In genomic region chr7:25690051-25690450, GRCm38 (mm10) we compare ENCODE assay signal across 8 mouse cellular contexts. TPM values are rescaled to one million over a fixed set of nuclear protein-coding genes. Genes with fewer than 3 reads are reported as not detected.
DNase-seq lines count a peak whose midpoint lies in the region; ATAC-seq and TF ChIP-seq lines count a peak whose summit lies in the region.

No protein-coding gene starts in this region.

- WGBS in kidney, embryonic 14.5 days: 23% methylated on average over 5 of the region's 5 CpGs
- 34% methylated on average over 5 of the region's 5 CpGs for whole genome bisulfite sequencing in embryonic facial prominence, embryonic 15.5 days
- WGBS in liver, embryonic 13.5 days (ENCODE audit: insufficient replicate concordance): 14% methylated on average over 5 of the region's 5 CpGs

- no peak for DNase-seq in kidney, postnatal 14 days
- DNase-seq in G1E (ENCODE audit: low spot score): no peak
- DNase-seq in liver, embryonic 13.5 days: no peak
- DNase-seq in adrenal gland, postnatal 4 days (ENCODE audit: low spot score in 2 of 2): no peak
- no peak for DNase-seq in kidney, adult 9 months
- no peak for DNase-seq in gastrocnemius, postnatal 10 days

- H3K4me2 ChIP-seq in kidney, embryonic 14.5 days (replicated peaks; ENCODE audit: low read depth, low read length): peak overlapping the region; percentile 94
- H3K4me2 ChIP-seq in embryonic facial prominence, embryonic 15.5 days (replicated peaks): peak overlapping the region; percentile 94
- H3K4me2 ChIP-seq in liver, embryonic 13.5 days: peak overlapping the region; percentile 99

- H3K4me1 ChIP-seq in kidney, embryonic 14.5 days (ENCODE audit: control insufficient read depth, insufficient read depth, low read length): peaks cover 18% of the 10 kb centered on the region
- peaks cover 66% of the 10 kb centered on the region for H3K4me1 ChIP-seq in G1E (ENCODE audit: insufficient read depth, low read depth, low read length)
- H3K4me1 ChIP-seq in embryonic facial prominence, embryonic 15.5 days: peaks cover 43% of the 10 kb centered on the region
- H3K4me1 ChIP-seq in liver, embryonic 13.5 days (replicated peaks): peaks cover 76% of the 10 kb centered on the region

- no peak for ATAC-seq in kidney, embryonic 14.5 days (ENCODE audit: low FRiP score, low TSS enrichment)
- no peak for ATAC-seq in G1E (ENCODE audit: extremely low read depth, insufficient number of reproducible peaks, low FRiP score, poor library complexity, severe bottlenecking)
- no peak for ATAC-seq in embryonic facial prominence, embryonic 15.5 days (ENCODE audit: insufficient number of reproducible peaks, low FRiP score, low TSS enrichment, low read depth)
- no peak for ATAC-seq in liver, embryonic 13.5 days (ENCODE audit: low read depth)

- TF ChIP-seq CTCF in G1E (IDR thresholded peaks at IDR 0.05; ENCODE audit: low read depth, low read length): no peak

- peak overlapping the region; percentile 59; the same call in 1 of the 2 replicates for H3K4me3 ChIP-seq in kidney, embryonic 14.5 days (ENCODE audit: low read length)
- peak overlapping the region; percentile 95 for H3K4me3 ChIP-seq in G1E (ENCODE audit: low read depth, low read length)
- H3K4me3 ChIP-seq in embryonic facial prominence, embryonic 15.5 days (replicated peaks): peak overlapping the region; percentile 67
- peak overlapping the region; percentile 82 for H3K4me3 ChIP-seq in liver, embryonic 13.5 days (replicated peaks)

- H3K9ac ChIP-seq in kidney, embryonic 14.5 days (ENCODE audit: low read depth, low read length): peak overlapping the region; percentile 34; the same call in 1 of the 2 replicates
- H3K9ac ChIP-seq in embryonic facial prominence, embryonic 15.5 days: no peak overlapping the region
- H3K9ac ChIP-seq in liver, embryonic 13.5 days: peak overlapping the region; percentile 90

- no peaks in the 10 kb centered on the region for H3K36me3 ChIP-seq in kidney, embryonic 14.5 days (ENCODE audit: control insufficient read depth, insufficient read depth, low read length)
- peaks cover 75% of the 10 kb centered on the region for H3K36me3 ChIP-seq in G1E (replicated peaks)
- 0 out of 2 replicates have a peak, but pooled peaks cover 3% of the 10 kb centered on the region for H3K36me3 ChIP-seq in embryonic facial prominence, embryonic 15.5 days
- peaks cover 33% of the 10 kb centered on the region for H3K36me3 ChIP-seq in liver, embryonic 13.5 days

- H3K27ac ChIP-seq in kidney, embryonic 14.5 days (ENCODE audit: low read depth, low read length): no peak overlapping the region
- no peak overlapping the region for H3K27ac ChIP-seq in embryonic facial prominence, embryonic 15.5 days (replicated peaks)
- peak overlapping the region; percentile 92 for H3K27ac ChIP-seq in liver, embryonic 13.5 days

- H3K9me3 ChIP-seq in kidney, embryonic 14.5 days (ENCODE audit: control insufficient read depth, low read length): no peaks in the 10 kb centered on the region
- no peaks in the 10 kb centered on the region for H3K9me3 ChIP-seq in G1E (replicated peaks)
- H3K9me3 ChIP-seq in embryonic facial prominence, embryonic 15.5 days (replicated peaks): no peaks in the 10 kb centered on the region
- no peaks in the 10 kb centered on the region for H3K9me3 ChIP-seq in liver, embryonic 13.5 days (replicated peaks)

- peaks cover 20% of the 10 kb centered on the region for H3K27me3 ChIP-seq in kidney, embryonic 14.5 days (ENCODE audit: control insufficient read depth, insufficient read depth, low read length)
- no peaks in the 10 kb centered on the region for H3K27me3 ChIP-seq in G1E (ENCODE audit: insufficient read depth, low read length)
- H3K27me3 ChIP-seq in embryonic facial prominence, embryonic 15.5 days: peaks cover 25% of the 10 kb centered on the region
- H3K27me3 ChIP-seq in liver, embryonic 13.5 days: no peaks in the 10 kb centered on the region

RNA-seq across cellular contexts. Expression of gene Tgfb1, which starts 3.2 kb away (rescaled TPM):
- 3.8 and 5.1 TPM in 2 replicates for polyA plus RNA-seq in kidney, embryonic 14.5 days (2014; fragmentation: Nextera tagmentation; extraction: Ambion mirVana)
- total RNA-seq in G1E (2014; fragmentation: Nextera tagmentation) (390 and 397 TPM in 2 replicates), G1E (2017) (40.8 TPM in 2 replicates)
- polyA plus RNA-seq in G1E (2012): 1,473 and 1,799 TPM in 2 replicates
- polyA plus RNA-seq in embryonic facial prominence, embryonic 15.5 days (2015; fragmentation: Nextera tagmentation; extraction: Ambion mirVana): 4.3 and 4.8 TPM in 2 replicates
- polyA plus RNA-seq in liver, embryonic 13.5 days (2015; fragmentation: Nextera tagmentation; extraction: Ambion mirVana): 6.1 and 6.9 TPM in 2 replicates
- 10 to 100 TPM; 47.3 to 48.9 TPM for total RNA-seq in adrenal gland, postnatal 4 days (2021)
- 10 to 100 TPM; 15.2 to 25.6 TPM for total RNA-seq in gastrocnemius, postnatal 10 days (2021)

RNA-seq across cellular contexts. Expression of gene B9d2, which starts 9.5 kb away (rescaled TPM):
- polyA plus RNA-seq in kidney, embryonic 14.5 days (2014; fragmentation: Nextera tagmentation; extraction: Ambion mirVana): 33.6 and 36.5 TPM in 2 replicates
- total RNA-seq in G1E (2014; fragmentation: Nextera tagmentation): 21.1 and 26.3 TPM in 2 replicates
- 49.8 and 65.1 TPM in 2 replicates for total RNA-seq in G1E (2017)
- 119 and 131 TPM in 2 replicates for polyA plus RNA-seq in G1E (2012)
- polyA plus RNA-seq in embryonic facial prominence, embryonic 15.5 days (2015; fragmentation: Nextera tagmentation; extraction: Ambion mirVana): 29.0 and 31.3 TPM in 2 replicates
- 21.8 and 25.1 TPM in 2 replicates for polyA plus RNA-seq in liver, embryonic 13.5 days (2015; fragmentation: Nextera tagmentation; extraction: Ambion mirVana)
- 10 to 100 TPM; 21.5 to 24.1 TPM for total RNA-seq in adrenal gland, postnatal 4 days (2021)
- 10 to 100 TPM; 10.5 to 10.9 TPM for total RNA-seq in gastrocnemius, postnatal 10 days (2021)

RNA-seq across cellular contexts. Expression of gene Tmem91, which starts 15.1 kb away (rescaled TPM):
- 1.8 and 2.5 TPM in 2 replicates for polyA plus RNA-seq in kidney, embryonic 14.5 days (2014; fragmentation: Nextera tagmentation; extraction: Ambion mirVana)
- total RNA-seq in G1E (2014; fragmentation: Nextera tagmentation) (8.6 TPM in 1 of 2 replicates, not detected in the other), G1E (2017) (1.3 and 2.2 TPM in 2 replicates)
- polyA plus RNA-seq in G1E (2012): 3.6 TPM in 2 replicates
- polyA plus RNA-seq in embryonic facial prominence, embryonic 15.5 days (2015; fragmentation: Nextera tagmentation; extraction: Ambion mirVana): 3.2 and 3.4 TPM in 2 replicates
- 1.0 and 1.1 TPM in 2 replicates for polyA plus RNA-seq in liver, embryonic 13.5 days (2015; fragmentation: Nextera tagmentation; extraction: Ambion mirVana)
- total RNA-seq in adrenal gland, postnatal 4 days (2021): 1 to 10 TPM in 1 of 2 experiments, under 1 TPM in 1; 0.76 to 1.9 TPM
- under 1 TPM; 0.45 to 0.47 TPM for total RNA-seq in gastrocnemius, postnatal 10 days (2021)

RNA-seq across cellular contexts. Expression of gene Ccdc97, which starts 28.8 kb away (rescaled TPM):
- 24.8 and 32.4 TPM in 2 replicates for polyA plus RNA-seq in kidney, embryonic 14.5 days (2014; fragmentation: Nextera tagmentation; extraction: Ambion mirVana)
- total RNA-seq in G1E (2014; fragmentation: Nextera tagmentation) (41.2 and 52.8 TPM in 2 replicates), G1E (2017) (10.7 and 11.7 TPM in 2 replicates)
- polyA plus RNA-seq in G1E (2012): 63.1 and 65.3 TPM in 2 replicates
- 25.2 and 32.8 TPM in 2 replicates for polyA plus RNA-seq in embryonic facial prominence, embryonic 15.5 days (2015; fragmentation: Nextera tagmentation; extraction: Ambion mirVana)
- polyA plus RNA-seq in liver, embryonic 13.5 days (2015; fragmentation: Nextera tagmentation; extraction: Ambion mirVana): 8.8 and 10.7 TPM in 2 replicates
- 10 to 100 TPM; 49.4 to 51.5 TPM for total RNA-seq in adrenal gland, postnatal 4 days (2021)
- 10 to 100 TPM; 31.9 to 39.6 TPM for total RNA-seq in gastrocnemius, postnatal 10 days (2021)

RNA-seq across cellular contexts. Expression of gene Exosc5, which starts 31.1 kb away (rescaled TPM):
- 93.5 and 98.8 TPM in 2 replicates for polyA plus RNA-seq in kidney, embryonic 14.5 days (2014; fragmentation: Nextera tagmentation; extraction: Ambion mirVana)
- total RNA-seq in G1E (2014; fragmentation: Nextera tagmentation) (71.6 and 84.6 TPM in 2 replicates), G1E (2017) (51.4 and 55.4 TPM in 2 replicates)
- 367 and 471 TPM in 2 replicates for polyA plus RNA-seq in G1E (2012)
- 70.1 and 71.3 TPM in 2 replicates for polyA plus RNA-seq in embryonic facial prominence, embryonic 15.5 days (2015; fragmentation: Nextera tagmentation; extraction: Ambion mirVana)
- polyA plus RNA-seq in liver, embryonic 13.5 days (2015; fragmentation: Nextera tagmentation; extraction: Ambion mirVana): 62.3 and 68.8 TPM in 2 replicates
- total RNA-seq in adrenal gland, postnatal 4 days (2021): 10 to 100 TPM; 50.6 to 53.0 TPM
- 10 to 100 TPM; 23.6 to 26.0 TPM for total RNA-seq in gastrocnemius, postnatal 10 days (2021)

Comparison
In these comparisons a context has a peak if more than half of its experiments do, and no peak if none do; other contexts are left out.
1. RNA of gene Tgfb1, which starts 3.2 kb away (polyA plus RNA-seq): 1,473 to 1,799 TPM in G1E; 6.1 to 6.9 TPM in liver, embryonic 13.5 days, 3.8 to 5.1 TPM in kidney, embryonic 14.5 days and 4.3 to 4.8 TPM in embryonic facial prominence, embryonic 15.5 days; every median in the first group is over 100 times any median in the second.
2. Peak in every context shown above with its lines, with median percentiles within 50 percentile points of each other: H3K4me2 ChIP-seq and H3K4me3 ChIP-seq.